Mouse (Mus musculus): ENCODE data around the gene Tbc1d5.

- peak; percentile 29; the same call in 1 of the 2 replicates for TF ChIP-seq CTCF (IDR thresholded peaks at IDR 0.05; ENCODE audit: low read depth)
- no peak for TF ChIP-seq EP300 (IDR thresholded peaks at IDR 0.05; ENCODE audit: low read depth)
These were observed 365.1 kb downstream of the Tbc1d5 start for GRCm38 (mm10) chr17:50814089-50814488.
